Mouse (Mus musculus) megakaryocyte, embryonic 14.5 days (primary cell): ENCODE measurements around the gene Bspry.

ENCODE experiments used
- FLI1 ChIP-seq: IDR thresholded peaks from 2 replicates; pipeline ENCODE4 v1.6.1; 2012; ENCODE audit warnings: low read length, inconsistent platforms, mixed read lengths
- GATA1 ChIP-seq: IDR thresholded peaks from 3 replicates; pipeline ENCODE4 v1.6.1; 2012; ENCODE audit warnings: mixed read lengths, low read length, inconsistent platforms, borderline replicate concordance

DNA sequence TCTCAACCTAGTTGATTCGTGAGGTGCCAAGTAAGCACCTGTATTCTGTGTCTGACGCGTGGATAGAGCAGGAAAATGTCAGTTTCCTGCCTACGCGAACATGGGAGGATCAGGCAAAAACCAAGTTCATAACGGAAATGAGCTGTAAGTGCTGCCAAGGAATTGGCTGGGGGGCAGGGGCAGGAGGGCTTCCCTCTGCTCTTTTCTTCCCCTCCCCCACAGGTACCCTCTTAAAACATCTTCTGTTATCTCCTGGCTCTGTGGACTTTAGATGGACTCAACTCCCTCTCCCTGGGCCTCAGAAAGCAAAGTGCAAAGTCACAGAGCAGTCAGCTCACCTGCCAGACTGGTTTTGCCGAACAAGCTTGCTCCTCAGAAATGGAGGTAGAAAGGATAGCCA is 23.1 kb downstream of the Bspry start:
- TF ChIP-seq GATA1 (no peak), FLI1 (no peak)
